Mouse (Mus musculus) kidney, postnatal 10 days (tissue): Measurements from ENCODE around the gene Olfr1368.
"Not testable (repeated sequence)": the region's sequence is repeated elsewhere in the genome, so short reads cannot be mapped to it uniquely, and the experiment has no call there.

Experiments used
- DNase-seq: peaks from one replicate; pipeline ENCODE4 v3.0.0; 2021; ENCODE audit warnings: mixed read lengths

Gene Olfr1368

DNA sequence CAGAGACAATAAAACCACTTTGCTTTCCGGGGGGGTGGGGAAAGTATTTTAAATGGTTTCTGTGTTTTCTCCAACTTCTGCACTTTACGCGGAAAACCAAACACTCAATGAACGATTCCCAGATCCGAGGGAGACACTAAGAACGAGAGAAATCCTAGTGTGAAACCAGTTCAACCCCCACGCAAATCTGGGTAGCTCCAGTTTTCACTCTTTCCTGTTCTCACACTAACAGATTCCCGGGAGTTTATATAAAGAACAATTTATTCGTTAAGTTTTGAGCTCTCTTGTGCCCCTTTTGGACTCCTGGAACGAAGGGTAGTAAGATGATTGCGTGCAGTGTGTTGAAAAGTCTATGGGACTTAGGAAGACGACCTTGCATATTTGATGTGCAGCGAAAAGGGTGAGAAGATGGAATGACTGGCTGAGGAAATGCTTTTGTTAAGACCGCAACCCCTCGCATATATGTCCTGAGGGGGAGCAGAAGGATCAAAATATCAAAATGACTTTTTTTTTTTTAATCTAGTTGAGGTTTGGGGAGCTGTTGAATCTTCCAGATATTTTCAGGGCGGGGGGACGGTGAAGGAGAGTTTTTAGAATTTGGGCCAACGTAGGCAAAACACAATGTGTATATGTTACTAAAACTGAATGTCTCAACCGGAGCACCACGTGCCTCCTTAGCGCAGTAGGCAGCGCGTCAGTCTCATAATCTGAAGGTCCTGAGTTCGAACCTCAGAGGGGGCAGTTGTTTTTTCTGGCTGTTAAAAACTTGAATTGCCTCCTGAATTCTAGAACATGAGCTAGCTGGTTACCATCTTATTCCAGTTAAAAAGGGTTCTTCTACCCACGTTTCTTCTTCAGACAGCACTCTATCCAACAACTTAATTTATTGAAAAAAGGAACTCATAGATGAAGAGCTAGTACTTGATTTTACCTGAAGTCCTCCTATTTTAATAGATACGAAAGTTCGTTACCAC lies 21.6 kb upstream of the Olfr1368 start:
- peak; percentile 82 for DNase-seq

DNA sequence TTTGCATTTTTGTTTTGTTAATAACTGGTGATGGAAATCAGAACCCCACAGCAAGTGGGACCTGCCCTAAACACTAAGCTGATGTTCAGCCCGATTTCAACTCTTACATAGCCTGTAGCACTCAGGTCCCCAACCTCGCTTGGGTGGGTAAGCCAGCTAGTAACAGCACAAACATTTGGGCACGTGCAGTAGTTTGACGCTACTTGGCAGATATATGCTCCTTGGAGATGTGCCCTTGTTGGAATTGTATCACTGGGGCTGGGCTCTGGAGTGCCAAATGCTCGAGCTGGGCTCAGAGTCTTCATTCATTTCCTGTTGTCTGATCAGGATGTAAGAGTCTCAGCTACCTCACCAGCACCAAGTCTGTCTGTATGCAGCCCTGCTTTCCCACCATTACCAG lies 16.9 kb upstream of the Olfr1368 start:
- no peak for DNase-seq

DNA sequence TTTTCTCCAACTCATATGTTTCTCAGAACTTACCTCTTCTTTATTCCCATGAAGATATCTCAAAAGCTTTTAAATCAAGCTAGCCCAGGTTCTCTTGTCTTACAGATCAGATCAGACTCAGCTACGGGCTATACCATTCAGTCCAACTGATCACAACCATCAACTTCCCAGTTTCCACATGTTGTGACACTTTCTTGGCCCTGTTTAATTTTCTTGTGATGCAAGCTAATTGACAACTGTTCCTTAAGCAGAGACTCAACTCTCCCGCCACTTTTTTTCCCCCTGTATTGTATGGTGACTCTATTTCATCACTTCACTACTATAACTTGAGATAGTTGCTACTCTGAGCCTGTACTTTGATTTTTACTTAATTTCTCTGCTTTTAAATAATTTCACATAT lies 15.9 kb upstream of the Olfr1368 start:
- DNase-seq, result no peak

DNA sequence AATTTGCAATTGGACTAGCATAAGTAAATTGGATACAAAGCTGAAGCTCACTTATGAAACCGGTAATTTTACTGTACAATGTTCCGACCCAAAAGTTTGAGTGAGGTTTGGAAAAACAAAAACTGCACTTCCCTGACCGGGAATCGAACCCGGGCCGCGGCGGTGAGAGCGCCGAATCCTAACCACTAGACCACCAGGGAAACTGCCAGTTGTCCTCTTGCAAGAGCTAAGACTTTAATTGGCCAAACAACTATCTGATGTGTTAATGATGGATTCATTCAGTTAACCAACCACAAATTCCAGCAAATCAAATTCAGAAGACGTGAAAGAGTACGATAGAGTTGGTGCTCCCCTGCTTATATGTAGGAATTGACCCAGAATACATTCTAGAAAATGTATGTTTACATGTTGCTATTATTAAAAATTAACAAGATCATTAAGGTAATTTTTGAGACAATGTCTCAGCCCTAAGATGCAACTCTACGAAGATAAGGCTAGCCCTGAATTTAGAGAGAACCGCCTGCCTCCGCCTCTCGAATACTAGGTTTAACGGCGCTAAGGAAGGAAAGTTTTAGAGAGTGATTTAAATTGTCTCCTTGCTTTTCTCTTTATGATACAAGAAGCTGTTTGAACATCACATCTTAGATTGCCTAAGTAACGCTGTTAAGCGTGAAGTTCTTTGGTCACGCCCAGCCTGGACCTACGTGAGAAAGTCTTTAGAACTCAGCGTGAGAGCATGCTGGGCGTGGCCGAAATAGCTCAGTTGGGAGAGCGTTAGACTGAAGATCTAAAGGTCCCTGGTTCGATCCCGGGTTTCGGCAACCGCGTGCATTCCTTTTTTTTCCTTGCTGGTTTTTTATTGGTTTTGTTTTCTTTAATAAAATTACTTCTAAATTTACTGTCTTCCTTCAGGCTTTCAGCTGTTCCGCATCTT lies 15.3 kb upstream of the Olfr1368 start:
- peak; percentile 93 for DNase-seq

DNA sequence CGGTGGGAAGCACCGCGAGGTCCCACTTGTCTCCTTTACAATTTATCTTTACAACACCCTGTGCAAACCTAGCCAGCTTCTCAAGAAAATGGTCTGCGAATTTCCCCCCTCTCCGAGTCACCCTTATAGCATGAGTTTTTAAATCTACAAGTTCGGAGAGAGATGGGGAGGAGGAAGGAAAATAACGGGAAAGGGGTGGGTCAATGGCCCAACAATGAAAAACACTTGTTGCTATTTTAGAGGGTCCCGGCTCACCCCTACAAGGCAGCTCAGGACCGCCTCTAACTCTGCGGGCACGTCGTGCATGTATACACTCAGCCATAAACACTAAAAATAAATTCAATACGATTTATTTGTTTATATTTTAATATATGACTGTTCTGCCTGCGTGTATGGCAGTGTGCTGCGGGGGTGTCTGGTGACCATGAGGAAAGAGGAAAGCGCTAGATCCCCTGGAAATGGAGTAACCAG lies 14.4 kb upstream of the Olfr1368 start:
- DNase-seq, result peak; percentile 13

DNA sequence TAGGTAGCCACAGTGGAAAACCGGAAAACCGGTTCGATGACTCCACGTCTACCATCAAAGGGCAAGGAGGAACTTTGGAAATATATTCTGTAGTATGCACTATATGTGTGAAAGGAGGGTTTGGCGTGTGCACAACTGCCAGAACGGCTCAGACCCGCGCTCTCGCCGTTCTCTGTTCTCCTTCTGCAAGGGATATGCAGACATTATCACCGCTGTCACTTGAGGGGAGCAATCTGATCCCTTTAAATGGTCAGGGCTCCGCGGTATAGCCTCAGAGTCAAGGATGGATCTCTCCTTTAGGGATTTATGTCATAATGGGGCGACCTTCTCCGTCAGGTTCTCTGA lies 13.8 kb upstream of the Olfr1368 start:
- DNase-seq, result peak; percentile 35

DNA sequence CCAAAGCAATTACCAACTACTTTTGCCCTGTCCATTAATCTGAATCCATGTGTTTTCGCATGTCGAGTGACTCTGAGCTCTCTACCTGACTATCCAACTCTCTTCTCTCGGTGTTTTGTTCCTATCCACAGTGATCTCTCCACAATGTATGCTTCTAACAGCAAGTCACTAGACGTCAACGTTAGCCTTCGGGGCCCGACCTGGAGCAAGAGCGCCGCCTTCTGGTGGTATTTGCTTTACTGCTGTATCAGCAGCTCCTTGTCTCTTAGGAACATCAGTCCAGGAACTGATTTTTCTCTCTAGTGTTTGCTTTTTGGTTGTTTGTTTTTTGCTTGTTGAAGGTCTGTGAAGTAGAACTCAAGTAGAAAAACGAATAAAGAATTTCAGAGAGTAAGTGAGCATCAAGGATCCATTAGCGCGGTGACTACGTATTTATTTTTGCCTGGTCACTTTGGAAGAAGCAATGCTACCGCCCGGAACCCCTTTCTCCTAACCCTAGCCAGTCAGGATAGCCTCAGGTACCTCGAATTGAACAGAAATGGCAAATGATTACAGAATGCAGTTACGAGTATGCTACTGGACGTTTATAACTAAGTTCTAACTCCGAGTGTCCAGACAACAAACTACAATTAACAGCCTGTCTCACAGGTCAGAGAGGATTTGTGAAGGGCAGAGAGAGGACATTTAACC lies 13.3 kb upstream of the Olfr1368 start:
- peak; percentile 94 for DNase-seq

DNA sequence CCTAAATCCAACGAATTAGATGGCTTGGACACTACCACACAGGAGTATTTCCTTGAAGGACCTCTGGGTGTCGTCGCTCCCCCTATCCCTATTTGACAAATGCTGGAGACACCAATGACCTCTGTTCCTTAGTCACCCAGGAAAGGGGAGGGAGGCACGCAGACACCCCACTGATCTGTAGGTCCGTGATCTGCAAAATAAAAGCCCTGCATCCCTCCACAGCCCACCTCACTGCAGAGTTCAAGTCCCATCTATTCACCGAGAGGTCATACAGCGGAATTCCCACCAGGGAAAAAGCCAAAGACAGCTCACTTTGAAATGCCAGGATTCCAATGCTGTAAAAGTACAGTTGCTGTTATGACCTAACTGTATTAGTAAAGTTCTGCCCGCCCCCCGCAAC lies 12.4 kb upstream of the Olfr1368 start:
- DNase-seq, result no peak

DNA sequence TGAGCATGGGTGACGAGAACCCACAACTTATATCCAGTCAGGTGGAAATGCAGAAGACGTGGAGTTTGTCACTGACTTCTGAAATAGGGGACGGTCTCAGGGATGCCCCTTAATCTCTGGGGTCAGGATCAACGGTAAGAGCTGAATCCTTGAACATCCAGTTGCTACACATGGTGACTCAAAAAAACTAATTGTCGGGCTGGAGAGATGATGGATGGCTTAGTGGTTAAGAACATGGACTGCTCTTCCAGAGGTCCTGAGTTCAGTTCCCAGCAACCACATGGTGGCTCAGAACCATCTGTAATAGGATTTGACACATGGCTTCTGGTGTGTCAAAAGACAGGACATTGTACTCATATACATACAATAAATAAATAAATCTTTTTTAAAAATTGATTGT lies 10.2 kb upstream of the Olfr1368 start:
- DNase-seq, result no peak

DNA sequence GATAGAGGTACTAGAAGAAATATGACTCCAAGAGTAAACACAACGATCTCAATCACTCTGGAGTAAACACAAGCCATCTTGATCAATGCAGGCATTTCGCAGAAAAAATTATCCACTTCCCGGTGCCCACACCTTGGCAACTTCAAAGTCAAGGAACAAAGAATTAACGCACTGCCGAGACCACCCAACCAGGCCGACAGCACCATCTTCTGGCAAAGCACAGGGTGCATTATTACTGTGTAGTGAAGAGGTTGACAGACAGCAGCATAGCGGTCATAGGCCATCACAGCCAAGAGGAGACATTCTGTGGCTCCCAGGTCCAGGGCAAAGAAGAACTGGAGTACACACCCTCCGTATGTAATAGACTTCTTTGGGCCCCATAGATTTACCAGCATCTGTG lies 3.2 kb downstream of the Olfr1368 start:
- peak; percentile 10 for DNase-seq

DNA sequence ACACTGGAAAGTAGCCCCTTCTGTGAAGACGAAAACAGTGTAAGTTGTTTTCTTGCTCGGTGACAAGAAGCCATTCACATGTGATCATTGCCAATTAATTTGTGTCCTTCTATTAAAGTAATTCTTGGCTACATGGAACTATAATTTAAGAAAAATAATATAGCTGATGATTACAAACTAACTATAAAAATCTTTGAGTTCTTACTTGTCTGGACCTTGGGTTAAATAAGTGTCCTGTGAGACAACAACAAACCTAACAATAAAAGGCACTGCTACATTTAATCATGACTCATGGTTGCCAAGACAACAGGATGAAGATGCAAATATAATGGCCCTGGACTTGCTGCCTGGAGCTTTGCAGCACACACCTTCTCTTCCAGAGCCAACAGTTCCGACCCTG lies 16.3 kb downstream of the Olfr1368 start, which contains the start of gene Olfr263:
Gene Olfr263 (plus strand): TSS at position 301 of the 400 bp plus-strand sequence.
- DNase-seq, result not testable (repeated sequence)

DNA sequence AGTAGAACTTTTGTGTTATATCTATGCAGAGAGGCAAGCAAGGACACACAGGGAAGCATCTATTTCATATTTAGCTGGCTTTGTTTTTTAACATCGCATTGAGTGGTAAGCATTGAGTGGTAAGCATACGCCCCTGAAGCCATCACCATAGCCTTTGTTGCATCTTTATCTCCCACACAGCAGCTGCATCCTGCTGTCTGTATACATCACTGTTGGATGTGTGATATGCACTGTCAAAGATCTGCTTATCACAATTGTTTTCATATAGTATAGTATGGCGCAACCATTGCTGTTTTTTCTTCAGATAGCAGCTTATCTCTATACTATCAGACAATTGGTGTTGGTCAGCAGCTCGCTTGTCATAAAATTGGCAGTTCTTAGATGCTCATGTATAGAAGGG lies 31.5 kb downstream of the Olfr1368 start:
- DNase-seq, result no peak

DNA sequence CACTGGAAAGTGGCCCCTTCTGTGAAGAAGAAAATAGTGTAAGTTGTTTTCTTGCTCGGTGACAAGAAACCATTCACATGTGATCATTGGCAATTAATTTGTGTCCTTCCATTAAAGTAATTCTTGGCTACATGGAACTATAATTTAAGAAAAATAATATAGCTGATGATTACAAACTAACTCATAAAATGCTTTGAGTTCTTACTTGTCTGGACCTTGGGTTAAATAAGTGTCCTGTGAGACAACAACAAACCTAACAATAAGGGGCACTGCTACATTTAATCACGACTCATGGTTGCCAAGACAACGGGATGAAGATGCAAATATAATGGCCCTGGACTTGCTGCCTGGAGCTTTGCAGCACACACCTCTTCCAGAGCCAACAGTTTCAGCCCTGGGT lies 34.5 kb downstream of the Olfr1368 start, which contains the start of gene Olfr1369-ps1:
Gene Olfr1369-ps1 (plus strand): TSS at position 301 of the 400 bp plus-strand sequence.
- DNase-seq, result not testable (repeated sequence)

DNA sequence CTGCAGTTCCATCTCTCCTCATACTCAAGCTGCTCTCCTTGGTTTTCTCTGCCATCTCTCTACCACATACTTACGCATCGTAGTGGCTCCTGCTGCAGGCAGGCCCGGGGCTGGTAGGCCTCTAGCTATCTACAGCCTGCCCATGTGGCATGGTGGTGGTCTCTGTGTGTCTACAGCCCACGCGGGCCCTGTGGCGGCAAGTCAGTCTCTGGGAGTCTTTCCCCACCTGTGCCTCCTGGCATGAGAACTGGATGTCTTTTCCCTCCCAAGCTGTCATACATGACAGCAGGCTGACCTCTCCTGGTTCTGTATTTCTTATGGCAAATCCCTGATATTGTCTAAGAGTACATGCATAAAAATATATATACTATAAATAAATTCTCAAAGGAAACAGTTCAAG lies 35.2 kb downstream of the Olfr1368 start:
- DNase-seq, result no peak

DNA sequence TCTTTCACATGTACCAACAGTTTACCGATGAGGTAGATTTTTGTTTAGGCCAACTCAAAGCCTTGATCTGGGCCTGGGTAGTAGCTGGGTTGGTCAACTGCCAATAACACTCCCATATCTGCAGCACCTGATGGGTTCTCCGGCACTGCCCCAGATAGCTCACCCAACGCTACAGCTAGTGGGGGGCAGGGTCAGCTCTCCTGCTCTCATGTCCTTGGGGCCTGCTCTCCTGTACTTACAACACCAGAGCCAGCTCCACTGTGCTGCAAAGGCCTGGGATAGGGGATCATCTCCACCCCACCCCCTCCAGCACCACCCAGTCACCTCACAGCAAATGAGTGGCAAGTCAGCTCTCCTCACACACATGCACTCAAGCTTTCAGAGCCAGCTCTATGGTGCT lies 35.9 kb downstream of the Olfr1368 start:
- no peak for DNase-seq
